Mouse (Mus musculus): ENCODE measurements at regions not wholly inside any gene's neighbourhood (a gene's known extent, or its start where the extent isn't known, plus 50 kb on each side); places are given as distances from the start of the nearest gene placed in this dataset.

DNA sequence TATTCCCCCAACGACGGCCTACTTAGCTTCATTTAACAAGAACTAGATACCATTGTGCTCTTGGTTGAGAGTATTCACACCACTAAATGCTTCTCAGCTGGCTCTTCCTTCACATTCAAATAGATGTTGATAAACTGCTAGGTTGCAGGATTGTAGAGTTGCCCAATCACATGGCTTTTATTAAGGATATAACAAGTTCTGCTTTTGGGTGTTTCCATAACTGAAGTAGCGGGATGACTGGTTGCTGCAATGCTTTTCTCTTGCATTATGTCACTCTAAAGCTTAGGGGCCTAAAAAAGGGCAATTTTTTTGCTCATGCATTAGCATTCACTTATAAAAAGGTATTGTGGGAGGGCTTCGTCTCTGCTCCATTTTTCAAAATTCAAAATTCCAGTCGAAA lies 641.9 kb downstream of the Robo2 start:
- Histone ChIP-seq H3K36me3 (ENCODE audit: control insufficient read depth, insufficient read depth, low read length) (no peaks in the 10 kb centered on the region), H3K27ac (replicated peaks; ENCODE audit: low read depth, low read length) (no peak overlapping the region), H3K4me1 (ENCODE audit: control insufficient read depth, insufficient read depth, low read length) (no peaks in the 10 kb centered on the region), H3K4me3 (replicated peaks; ENCODE audit: low read depth, low read length) (no peak overlapping the region), H3K9ac (replicated peaks; ENCODE audit: low read length) (no peak overlapping the region), H3K9me3 (ENCODE audit: control insufficient read depth, low read length) (no peaks in the 10 kb centered on the region), H3K27me3 (ENCODE audit: control insufficient read depth, insufficient read depth, low read length) (no peaks in the 10 kb centered on the region), H3K4me2 (ENCODE audit: low read length) (no peak overlapping the region)
- ATAC-seq (ENCODE audit: low FRiP score, low TSS enrichment), result no peak
- no peak for DNase-seq
- WGBS, result 87% methylated on average over 5 of the region's 5 CpGs

DNA sequence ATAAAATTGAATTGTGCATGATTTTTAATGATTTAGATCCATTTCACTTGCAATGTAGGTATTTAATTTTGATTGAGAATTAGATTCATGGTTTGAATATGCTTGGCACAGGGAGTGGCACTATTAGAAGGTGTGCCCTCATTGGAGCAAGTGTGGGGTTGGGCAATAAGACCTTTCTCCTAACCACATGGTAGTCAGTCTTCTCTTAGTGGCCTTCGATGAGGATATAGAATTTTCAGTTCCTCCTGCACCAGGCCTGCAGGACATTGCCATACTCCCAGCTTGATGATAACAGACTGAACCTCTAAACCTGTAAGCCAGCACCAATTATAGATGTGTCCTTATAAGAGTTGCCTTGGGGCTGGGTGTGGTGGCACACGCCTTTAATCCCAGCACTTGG lies 642.9 kb downstream of the Robo2 start:
- no peak overlapping the region for H3K4me2 ChIP-seq (ENCODE audit: low read length)
- H3K4me3 ChIP-seq (replicated peaks; ENCODE audit: low read depth, low read length), result no peak overlapping the region
- 96% methylated on average over 2 of the region's 2 CpGs for WGBS
- ATAC-seq (ENCODE audit: low FRiP score, low TSS enrichment), result no peak
- H3K27ac ChIP-seq (replicated peaks; ENCODE audit: low read depth, low read length), result no peak overlapping the region
- H3K9me3 ChIP-seq (ENCODE audit: control insufficient read depth, low read length), result no peaks in the 10 kb centered on the region
- H3K27me3 ChIP-seq (ENCODE audit: control insufficient read depth, insufficient read depth, low read length), result no peaks in the 10 kb centered on the region
- no peak overlapping the region for H3K9ac ChIP-seq (replicated peaks; ENCODE audit: low read length)
- DNase-seq, result no peak
- H3K4me1 ChIP-seq (ENCODE audit: control insufficient read depth, insufficient read depth, low read length), result no peaks in the 10 kb centered on the region
- no peaks in the 10 kb centered on the region for H3K36me3 ChIP-seq (ENCODE audit: control insufficient read depth, insufficient read depth, low read length)

DNA sequence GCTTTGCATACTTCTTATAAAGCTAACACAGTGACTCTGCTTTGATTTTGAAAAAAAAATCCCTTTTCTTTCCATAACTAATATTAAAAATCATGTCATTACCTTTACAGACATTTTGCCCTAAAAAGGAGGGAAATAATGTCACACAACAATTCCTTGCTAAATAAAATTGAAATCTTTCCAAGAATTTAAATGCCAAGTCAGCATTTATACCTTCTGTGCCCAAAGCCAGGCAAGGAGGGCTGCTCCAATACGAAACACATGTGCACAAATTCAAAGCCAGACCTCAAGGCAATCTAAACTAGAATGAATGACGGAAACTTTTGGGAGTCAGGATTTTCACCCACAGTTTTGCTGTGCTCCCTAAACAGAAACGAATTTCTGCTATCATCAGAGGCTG lies 646.4 kb downstream of the Robo2 start:
- Histone ChIP-seq H3K36me3 (ENCODE audit: control insufficient read depth, insufficient read depth, low read length) (no peaks in the 10 kb centered on the region), H3K4me3 (replicated peaks; ENCODE audit: low read depth, low read length) (no peak overlapping the region), H3K27me3 (ENCODE audit: control insufficient read depth, insufficient read depth, low read length) (no peaks in the 10 kb centered on the region), H3K27ac (replicated peaks; ENCODE audit: low read depth, low read length) (no peak overlapping the region), H3K9me3 (ENCODE audit: control insufficient read depth, low read length) (no peaks in the 10 kb centered on the region), H3K4me2 (ENCODE audit: low read length) (no peak overlapping the region), H3K9ac (replicated peaks; ENCODE audit: low read length) (no peak overlapping the region), H3K4me1 (ENCODE audit: control insufficient read depth, insufficient read depth, low read length) (no peaks in the 10 kb centered on the region)
- DNase-seq (no peak), ATAC-seq (ENCODE audit: low FRiP score, low TSS enrichment) (no peak)
- WGBS, result 88% methylated on average over 3 of the region's 3 CpGs

DNA sequence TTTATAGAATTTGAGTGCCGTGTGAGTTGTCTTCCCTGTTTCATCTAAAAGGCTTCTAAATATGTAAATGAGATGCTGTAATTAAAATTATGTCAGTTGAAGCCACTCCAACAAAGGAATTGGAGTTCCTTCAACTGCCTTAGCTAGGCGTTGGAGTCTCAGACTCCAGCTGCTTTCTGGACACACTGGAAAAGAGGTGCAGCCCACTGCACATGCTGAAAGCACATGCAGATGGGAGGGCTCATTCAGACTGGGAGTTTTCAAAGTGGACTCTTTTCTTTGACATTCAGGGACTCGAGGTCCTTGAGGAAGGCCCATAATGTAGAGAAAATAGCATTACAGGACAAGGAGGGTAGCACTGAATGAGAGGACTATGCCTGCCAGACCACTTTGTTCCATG lies 650.7 kb downstream of the Robo2 start:
- Histone ChIP-seq H3K36me3 (ENCODE audit: control insufficient read depth, insufficient read depth, low read length) (no peaks in the 10 kb centered on the region), H3K9me3 (ENCODE audit: control insufficient read depth, low read length) (no peaks in the 10 kb centered on the region), H3K4me3 (replicated peaks; ENCODE audit: low read depth, low read length) (no peak overlapping the region), H3K9ac (replicated peaks; ENCODE audit: low read length) (no peak overlapping the region), H3K4me2 (ENCODE audit: low read length) (no peak overlapping the region), H3K4me1 (ENCODE audit: control insufficient read depth, insufficient read depth, low read length) (no peaks in the 10 kb centered on the region), H3K27ac (replicated peaks; ENCODE audit: low read depth, low read length) (no peak overlapping the region), H3K27me3 (ENCODE audit: control insufficient read depth, insufficient read depth, low read length) (no peaks in the 10 kb centered on the region)
- ATAC-seq (ENCODE audit: low FRiP score, low TSS enrichment) (no peak), DNase-seq (no peak)
- WGBS, result 45% methylated on average over 3 of the region's 3 CpGs

- Histone ChIP-seq H3K9ac (replicated peaks; ENCODE audit: low read length) (no peak overlapping the region), H3K27ac (replicated peaks; ENCODE audit: low read depth, low read length) (no peak overlapping the region), H3K36me3 (ENCODE audit: control insufficient read depth, insufficient read depth, low read length) (no peaks in the 10 kb centered on the region), H3K4me1 (ENCODE audit: control insufficient read depth, insufficient read depth, low read length) (no peaks in the 10 kb centered on the region), H3K4me2 (ENCODE audit: low read length) (no peak overlapping the region), H3K4me3 (replicated peaks; ENCODE audit: low read depth, low read length) (no peak overlapping the region), H3K9me3 (ENCODE audit: control insufficient read depth, low read length) (no peaks in the 10 kb centered on the region), H3K27me3 (ENCODE audit: control insufficient read depth, insufficient read depth, low read length) (no peaks in the 10 kb centered on the region)
- 70% methylated on average over 5 of the region's 5 CpGs for WGBS
- DNase-seq, result no peak
- ATAC-seq (ENCODE audit: low FRiP score, low TSS enrichment), result no peak
These were observed 652.8 kb downstream of the Robo2 start for GRCm38 (mm10) chr16:73758872-73759271.

DNA sequence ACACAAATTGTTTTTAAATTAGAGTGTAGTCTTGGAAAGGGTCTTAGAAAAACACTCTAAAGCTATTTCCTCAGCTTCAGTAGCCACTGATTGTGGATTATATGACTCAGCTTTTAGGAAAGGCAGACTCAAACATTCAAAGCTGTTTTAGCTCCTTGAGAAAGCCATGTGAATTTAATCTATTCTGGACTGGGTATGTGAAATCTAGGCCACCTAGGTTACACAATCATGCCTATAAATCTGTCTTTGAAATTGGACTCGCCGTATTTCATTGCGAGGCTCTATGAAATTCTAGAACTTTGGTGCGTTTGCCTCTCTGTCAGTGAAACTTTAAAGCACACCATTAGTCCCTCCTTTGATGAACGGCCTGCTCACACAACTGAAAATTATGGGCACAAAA lies 657.3 kb downstream of the Robo2 start:
- ATAC-seq (ENCODE audit: low FRiP score, low TSS enrichment) (no peak), DNase-seq (no peak)
- Histone ChIP-seq H3K4me1 (ENCODE audit: control insufficient read depth, insufficient read depth, low read length) (no peaks in the 10 kb centered on the region), H3K4me2 (ENCODE audit: low read length) (no peak overlapping the region), H3K27me3 (ENCODE audit: control insufficient read depth, insufficient read depth, low read length) (no peaks in the 10 kb centered on the region), H3K9me3 (ENCODE audit: control insufficient read depth, low read length) (no peaks in the 10 kb centered on the region), H3K4me3 (replicated peaks; ENCODE audit: low read depth, low read length) (no peak overlapping the region), H3K9ac (replicated peaks; ENCODE audit: low read length) (no peak overlapping the region), H3K27ac (replicated peaks; ENCODE audit: low read depth, low read length) (no peak overlapping the region), H3K36me3 (ENCODE audit: control insufficient read depth, insufficient read depth, low read length) (no peaks in the 10 kb centered on the region)
- WGBS, result 90% methylated on average over 5 of the region's 5 CpGs

DNA sequence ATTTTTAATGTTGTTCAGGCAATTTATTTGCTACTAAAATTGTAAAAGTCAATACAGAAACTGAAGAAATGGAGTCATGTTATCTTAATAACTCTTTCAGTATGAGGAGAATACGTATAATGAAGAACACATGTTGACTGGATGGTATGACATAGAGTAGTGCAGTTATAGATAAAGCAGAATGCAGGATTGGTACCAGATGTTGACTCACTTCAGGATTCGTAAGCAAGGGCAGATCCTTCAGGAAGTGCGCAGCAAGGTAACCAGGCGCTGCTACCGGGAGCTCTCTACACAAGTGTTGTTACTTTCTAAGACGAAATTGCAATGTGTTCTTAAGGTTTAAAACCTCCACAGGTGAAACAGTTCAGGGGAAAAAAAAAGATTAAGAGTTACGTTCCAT lies 683.3 kb downstream of the Robo2 start:
- no peak for ATAC-seq (ENCODE audit: low FRiP score, low TSS enrichment)
- no peak overlapping the region for H3K9ac ChIP-seq (replicated peaks; ENCODE audit: low read length)
- no peaks in the 10 kb centered on the region for H3K4me1 ChIP-seq (ENCODE audit: control insufficient read depth, insufficient read depth, low read length)
- no peaks in the 10 kb centered on the region for H3K9me3 ChIP-seq (ENCODE audit: control insufficient read depth, low read length)
- no peak overlapping the region for H3K4me3 ChIP-seq (replicated peaks; ENCODE audit: low read depth, low read length)
- no peak for DNase-seq
- 92% methylated on average over 7 of the region's 7 CpGs for WGBS
- H3K27me3 ChIP-seq (ENCODE audit: control insufficient read depth, insufficient read depth, low read length), result no peaks in the 10 kb centered on the region
- H3K27ac ChIP-seq (replicated peaks; ENCODE audit: low read depth, low read length), result no peak overlapping the region
- H3K4me2 ChIP-seq (ENCODE audit: low read length), result no peak overlapping the region
- no peaks in the 10 kb centered on the region for H3K36me3 ChIP-seq (ENCODE audit: control insufficient read depth, insufficient read depth, low read length)

GRCm38 (mm10) chr16:73719691-73720090 lies 691.9 kb downstream of the Robo2 start:
- 69% methylated on average over 3 of the region's 3 CpGs for WGBS

GRCm38 (mm10) chr16:73716301-73716700 lies 695.3 kb downstream of the Robo2 start:
- Histone ChIP-seq H3K27ac (replicated peaks; ENCODE audit: low read depth, low read length) (no peak overlapping the region), H3K4me2 (ENCODE audit: low read length) (no peak overlapping the region), H3K4me1 (ENCODE audit: control insufficient read depth, insufficient read depth, low read length) (no peaks in the 10 kb centered on the region), H3K9me3 (ENCODE audit: control insufficient read depth, low read length) (no peaks in the 10 kb centered on the region), H3K9ac (replicated peaks; ENCODE audit: low read length) (no peak overlapping the region), H3K4me3 (replicated peaks; ENCODE audit: low read depth, low read length) (no peak overlapping the region), H3K27me3 (ENCODE audit: control insufficient read depth, insufficient read depth, low read length) (no peaks in the 10 kb centered on the region), H3K36me3 (ENCODE audit: control insufficient read depth, insufficient read depth, low read length) (no peaks in the 10 kb centered on the region)
- DNase-seq (peak; percentile 20), ATAC-seq (ENCODE audit: low FRiP score, low TSS enrichment) (no peak)
- whole genome bisulfite sequencing, result 64% methylated on average over 5 of the region's 5 CpGs

More at GRCm38 (mm10) chr16:73719691-73720090, 691.9 kb downstream of the Robo2 start:
- Histone ChIP-seq H3K36me3 (ENCODE audit: control insufficient read depth, insufficient read depth, low read length) (no peaks in the 10 kb centered on the region), H3K9ac (replicated peaks; ENCODE audit: low read length) (no peak overlapping the region), H3K4me2 (ENCODE audit: low read length) (no peak overlapping the region), H3K4me3 (replicated peaks; ENCODE audit: low read depth, low read length) (no peak overlapping the region), H3K27me3 (ENCODE audit: control insufficient read depth, insufficient read depth, low read length) (no peaks in the 10 kb centered on the region), H3K27ac (replicated peaks; ENCODE audit: low read depth, low read length) (no peak overlapping the region), H3K9me3 (ENCODE audit: control insufficient read depth, low read length) (no peaks in the 10 kb centered on the region), H3K4me1 (ENCODE audit: control insufficient read depth, insufficient read depth, low read length) (no peaks in the 10 kb centered on the region)
- ATAC-seq (ENCODE audit: low FRiP score, low TSS enrichment) (no peak), DNase-seq (peak; percentile 22)

All from midbrain, embryonic 14.5 days (tissue).